Mouse (Mus musculus) liver, embryonic 15.5 days (tissue): ENCODE measurements around the gene Glcci1. TPM values are rescaled to one million over a fixed set of nuclear protein-coding genes. Genes with fewer than 3 reads are reported as not detected.
A peak's percentile ranks its signal among the peaks of the same experiment; 100 is the strongest.

Experiments
- ATAC-seq: fragments of 200-750 bp; cut with Nextera tagmentation; 2 replicates; pipeline ENCODE4 v1.8.0; 2017; ENCODE audit warnings: moderate number of reproducible peaks, mild to moderate bottlenecking, moderate library complexity; ENCODE audit not compliant: insufficient read depth
- H3K27ac ChIP-seq: fragments of 300-500 bp; sonication (generic); replicated peaks from 2 replicates; pipeline ENCODE4 v1.5.1; 2015; ENCODE audit warnings: mild to moderate bottlenecking, inconsistent platforms
- H3K27me3 ChIP-seq: fragments of 300-500 bp; sonication (generic); 2 replicates; pipeline ENCODE4 v1.6.1; 2015; ENCODE audit warnings: mild to moderate bottlenecking, inconsistent platforms
- H3K36me3 ChIP-seq: fragments of 300-500 bp; sonication (generic); replicated peaks from 2 replicates; pipeline ENCODE4 v1.6.1; 2015; ENCODE audit warnings: moderate library complexity, mild to moderate bottlenecking, inconsistent platforms
- H3K4me1 ChIP-seq: fragments of 300-500 bp; sonication (generic); replicated peaks from 2 replicates; pipeline ENCODE4 v1.6.1; 2015; ENCODE audit warnings: inconsistent platforms
- H3K4me2 ChIP-seq: fragments of 300-500 bp; sonication (generic); 2 replicates; pipeline ENCODE4 v1.6.1; 2015; ENCODE audit warnings: moderate library complexity, mild to moderate bottlenecking, inconsistent platforms
- H3K4me3 ChIP-seq: fragments of 300-500 bp; sonication (generic); replicated peaks from 2 replicates; pipeline ENCODE4 v1.5.1; 2015; ENCODE audit warnings: mild to moderate bottlenecking, inconsistent platforms
- H3K9ac ChIP-seq: fragments of 300-500 bp; sonication (generic); 2 replicates; pipeline ENCODE4 v1.6.1; 2015; ENCODE audit warnings: moderate library complexity, mild to moderate bottlenecking, inconsistent platforms
- H3K9me3 ChIP-seq: fragments of 300-500 bp; sonication (generic); replicated peaks from 2 replicates; pipeline ENCODE4 v1.6.1; 2016; ENCODE audit warnings: inconsistent platforms
- WGBS: fragments of 180-500 bp; shearing (Covaris S2); methylation state at CpG from one replicate; pipeline ENCODE4 v1.1.7; 2015; ENCODE audit warnings: mixed read lengths; ENCODE audit not compliant: insufficient replicate concordance; 5-methylcytosine and 5-hydroxymethylcytosine counted together
- polyA plus RNA-seq: library from polyadenylated mRNA; unstranded; fragments of >200 nt; fragmentation: Nextera tagmentation; extraction: Ambion mirVana; gene quantifications from 2 replicates; pipeline ENCODE4 v1.2.1, GENCODE M21; 2015

The Glcci1 gene
- polyA plus RNA-seq, 1 experiment from 2014 or later = 1.1 TPM

- H3K4me1 ChIP-seq = no peaks in the 10 kb centered on the region; the same call in 1 of the 2 replicates
- no peak overlapping the region for H3K9ac ChIP-seq
- H3K27me3 ChIP-seq = no peaks in the 10 kb centered on the region
- ATAC-seq = no peak
- no peak overlapping the region for H3K4me2 ChIP-seq
- H3K27ac ChIP-seq = no peak overlapping the region
- H3K4me3 ChIP-seq = no peak overlapping the region
- H3K36me3 ChIP-seq = no peaks in the 10 kb centered on the region
- WGBS = 70% methylated on average over 1 of the region's 1 CpGs
- H3K9me3 ChIP-seq = no peaks in the 10 kb centered on the region
These were observed 30.2 kb upstream of the Glcci1 start for GRCm38 (mm10) chr6:8479176-8479575.

- peak; percentile 68 for ATAC-seq
- H3K9ac ChIP-seq = no peak overlapping the region
- no peaks in the 10 kb centered on the region for H3K27me3 ChIP-seq
- WGBS = 57% methylated on average over 17 of the region's 17 CpGs
- H3K9me3 ChIP-seq = no peaks in the 10 kb centered on the region
- H3K36me3 ChIP-seq = no peaks in the 10 kb centered on the region
- H3K4me3 ChIP-seq = no peak overlapping the region
- peak overlapping the region; percentile 31 for H3K4me2 ChIP-seq
- peak overlapping the region; percentile 38 for H3K27ac ChIP-seq
- H3K4me1 ChIP-seq = peaks cover 44% of the 10 kb centered on the region
These were observed 24.7 kb upstream of the Glcci1 start for GRCm38 (mm10) chr6:8484437-8485275.

GRCm38 (mm10) chr6:8485414-8486175 lies 23.8 kb upstream of the Glcci1 start:
- H3K4me2 ChIP-seq = peak overlapping the region; percentile 31
- no peaks in the 10 kb centered on the region for H3K27me3 ChIP-seq
- no peak overlapping the region for H3K9ac ChIP-seq
- ATAC-seq = no peak
- H3K27ac ChIP-seq = peak overlapping the region; percentile 38
- no peaks in the 10 kb centered on the region for H3K36me3 ChIP-seq
- H3K4me1 ChIP-seq = peaks cover 46% of the 10 kb centered on the region
- H3K4me3 ChIP-seq = no peak overlapping the region
- no peaks in the 10 kb centered on the region for H3K9me3 ChIP-seq
- WGBS = 70% methylated on average over 16 of the region's 16 CpGs

- no peaks in the 10 kb centered on the region for H3K9me3 ChIP-seq
- peak overlapping the region; percentile 33; the same call in 1 of the 2 replicates for H3K4me3 ChIP-seq
- peaks cover 46% of the 10 kb centered on the region for H3K4me1 ChIP-seq
- H3K4me2 ChIP-seq = peak overlapping the region; percentile 63
- peak overlapping the region; percentile 90 for H3K27ac ChIP-seq
- no peaks in the 10 kb centered on the region for H3K36me3 ChIP-seq
- WGBS = 83% methylated on average over 17 of the region's 17 CpGs
- ATAC-seq = no peak
- H3K27me3 ChIP-seq = no peaks in the 10 kb centered on the region
- H3K9ac ChIP-seq = peak overlapping the region; percentile 10; the same call in 1 of the 2 replicates
These were observed 22.9 kb upstream of the Glcci1 start for GRCm38 (mm10) chr6:8486391-8487043.

GRCm38 (mm10) chr6:8487044-8487853 lies 22.2 kb upstream of the Glcci1 start:
- Histone ChIP-seq H3K36me3 (no peaks in the 10 kb centered on the region), H3K27ac (peak overlapping the region; percentile 90), H3K4me3 (peak overlapping the region; percentile 33), H3K9ac (peak overlapping the region; percentile 10; the same call in 1 of the 2 replicates), H3K9me3 (no peaks in the 10 kb centered on the region), H3K27me3 (no peaks in the 10 kb centered on the region), H3K4me1 (peaks cover 46% of the 10 kb centered on the region), H3K4me2 (peak overlapping the region; percentile 63)
- ATAC-seq = peak; percentile 86
- 24% methylated on average over 20 of the region's 20 CpGs for WGBS

GRCm38 (mm10) chr6:8488249-8488648 lies 21.2 kb upstream of the Glcci1 start:
- Histone ChIP-seq H3K27me3 (no peaks in the 10 kb centered on the region), H3K36me3 (no peaks in the 10 kb centered on the region), H3K4me3 (no peak overlapping the region), H3K27ac (peak overlapping the region; percentile 90), H3K4me1 (peaks cover 46% of the 10 kb centered on the region), H3K9ac (no peak overlapping the region), H3K4me2 (peak overlapping the region; percentile 63), H3K9me3 (no peaks in the 10 kb centered on the region)
- no peak for ATAC-seq
- 26% methylated on average over 5 of the region's 5 CpGs for WGBS

- Histone ChIP-seq H3K4me1 (peaks cover 46% of the 10 kb centered on the region), H3K36me3 (no peaks in the 10 kb centered on the region), H3K9me3 (no peaks in the 10 kb centered on the region), H3K4me3 (no peak overlapping the region), H3K4me2 (no peak overlapping the region), H3K27ac (no peak overlapping the region), H3K27me3 (no peaks in the 10 kb centered on the region), H3K9ac (no peak overlapping the region)
- ATAC-seq = no peak
- WGBS = 83% methylated on average over 7 of the region's 7 CpGs
These were observed 20.1 kb upstream of the Glcci1 start for GRCm38 (mm10) chr6:8489266-8489665.

- no peaks in the 10 kb centered on the region for H3K27me3 ChIP-seq
- H3K9ac ChIP-seq = no peak overlapping the region
- H3K4me1 ChIP-seq = peaks cover 38% of the 10 kb centered on the region
- H3K27ac ChIP-seq = no peak overlapping the region
- WGBS = 77% methylated on average over 1 of the region's 1 CpGs
- no peak overlapping the region for H3K4me3 ChIP-seq
- no peak for ATAC-seq
- no peak overlapping the region for H3K4me2 ChIP-seq
- no peaks in the 10 kb centered on the region for H3K9me3 ChIP-seq
- no peaks in the 10 kb centered on the region for H3K36me3 ChIP-seq
These were observed 19.3 kb upstream of the Glcci1 start for GRCm38 (mm10) chr6:8489938-8490585.

GRCm38 (mm10) chr6:8492248-8492647 lies 17.2 kb upstream of the Glcci1 start:
- H3K36me3 ChIP-seq = no peaks in the 10 kb centered on the region
- no peak overlapping the region for H3K4me3 ChIP-seq
- no peak for ATAC-seq
- no peaks in the 10 kb centered on the region for H3K27me3 ChIP-seq
- no peaks in the 10 kb centered on the region for H3K9me3 ChIP-seq
- H3K9ac ChIP-seq = no peak overlapping the region
- WGBS = 74% methylated on average over 3 of the region's 3 CpGs
- peaks cover 16% of the 10 kb centered on the region for H3K4me1 ChIP-seq
- no peak overlapping the region for H3K27ac ChIP-seq
- no peak overlapping the region for H3K4me2 ChIP-seq
